Mouse (Mus musculus) liver, embryonic 14.5 days (tissue): ENCODE results near the gene Nrxn1. TPM values are rescaled to one million over a fixed set of nuclear protein-coding genes. Genes with fewer than 3 reads are reported as not detected.

Experiments used
- ATAC-seq: fragments of 200-750 bp; cut with Nextera tagmentation; 2 replicates; pipeline ENCODE4 v1.8.0; 2017; ENCODE audit warnings: moderate number of reproducible peaks, mild to moderate bottlenecking, moderate library complexity; ENCODE audit not compliant: insufficient read depth
- DNase-seq, 3 experiments: peaks; one replicate each; pipeline ENCODE4 v3.0.0-alpha.2; 2012 to 2013; ENCODE audit warnings: low read depth in 3 of 3, low spot score in 3 of 3
- H3K27ac ChIP-seq: fragments of 300-500 bp; sonication (generic); 2 replicates; pipeline ENCODE4 v1.5.1; 2014; ENCODE audit warnings: moderate library complexity, mild to moderate bottlenecking, control low read depth, inconsistent platforms
- H3K27me3 ChIP-seq: fragments of 300-500 bp; sonication (generic); 2 replicates; pipeline ENCODE4 v1.6.1; 2014; ENCODE audit warnings: mild to moderate bottlenecking, low read length, moderate library complexity; ENCODE audit not compliant: control insufficient read depth, insufficient read depth
- H3K36me3 ChIP-seq: fragments of 300-500 bp; sonication (generic); replicated peaks from 2 replicates; pipeline ENCODE4 v1.6.1; 2014; ENCODE audit warnings: low read depth; ENCODE audit not compliant: control insufficient read depth, insufficient read depth
- H3K4me1 ChIP-seq, 2 experiments: fragments of 200-500 bp in 1 of 2; fragments of 300-500 bp in 1 of 2; sonication (generic) in 1 of 2; replicated peaks; 2 replicates each; pipeline ENCODE4 v1.6.1; 2012 to 2014; ENCODE audit warnings: antibody characterized with exemption in 1 of 2, inconsistent platforms in 1 of 2, low read length in 1 of 2; ENCODE audit not compliant: control insufficient read depth in 2 of 2, insufficient read depth in 2 of 2
- H3K4me2 ChIP-seq: fragments of 300-500 bp; sonication (generic); 2 replicates; pipeline ENCODE4 v1.6.1; 2014; ENCODE audit warnings: low read depth, mild to moderate bottlenecking, control low read depth, moderate library complexity
- H3K4me3 ChIP-seq, 2 experiments: fragments of 200-500 bp in 1 of 2; fragments of 300-500 bp in 1 of 2; sonication (generic) in 1 of 2; 2 replicates each; pipeline ENCODE4 v1.5.1; 2012 to 2014; ENCODE audit warnings: low read depth in 2 of 2, low read length in 2 of 2, mild to moderate bottlenecking in 2 of 2, control low read depth in 1 of 2, inconsistent platforms in 1 of 2, moderate library complexity in 1 of 2; ENCODE audit not compliant: insufficient read depth in 1 of 2
- H3K9ac ChIP-seq: fragments of 300-500 bp; sonication (generic); replicated peaks from 2 replicates; pipeline ENCODE4 v1.6.1; 2014; ENCODE audit warnings: mild to moderate bottlenecking, control low read depth, moderate library complexity
- H3K9me3 ChIP-seq: fragments of 300-500 bp; sonication (generic); 2 replicates; pipeline ENCODE4 v1.6.1; 2016; ENCODE audit warnings: low read length, mixed read lengths; ENCODE audit not compliant: control insufficient read depth
- CTCF ChIP-seq: IDR thresholded peaks from 2 replicates; pipeline ENCODE4 v1.5.1; 2016; ENCODE audit warnings: antibody characterized with exemption, low read depth, control low read depth
- EP300 ChIP-seq: IDR thresholded peaks from 2 replicates; pipeline ENCODE4 v1.6.1; 2016; ENCODE audit warnings: antibody characterized with exemption, low read depth
- WGBS: fragments of 180-500 bp; shearing (Covaris S2); extraction: QIAGEN DNeasy Blood & Tissue Kit; methylation state at CpG from one replicate; pipeline ENCODE4 v1.1.7; 2014; ENCODE audit not compliant: insufficient replicate concordance; 5-methylcytosine and 5-hydroxymethylcytosine counted together
- polyA plus RNA-seq, 2 experiments: library from polyadenylated mRNA; depleted of rRNA in 1 of 2; stranded (reverse) in 1 of 2; unstranded in 1 of 2; fragments of >200 nt; fragmentation: Nextera tagmentation in 1 of 2; extraction: Ambion mirVana in 1 of 2; gene quantifications; 2 replicates each; pipeline versions ENCODE4 v1.2.1 to v1.2.3; 2012 to 2014

The Nrxn1 gene
- polyA plus RNA-seq, 2 experiments = 0.03 to 0.14 TPM

DNA sequence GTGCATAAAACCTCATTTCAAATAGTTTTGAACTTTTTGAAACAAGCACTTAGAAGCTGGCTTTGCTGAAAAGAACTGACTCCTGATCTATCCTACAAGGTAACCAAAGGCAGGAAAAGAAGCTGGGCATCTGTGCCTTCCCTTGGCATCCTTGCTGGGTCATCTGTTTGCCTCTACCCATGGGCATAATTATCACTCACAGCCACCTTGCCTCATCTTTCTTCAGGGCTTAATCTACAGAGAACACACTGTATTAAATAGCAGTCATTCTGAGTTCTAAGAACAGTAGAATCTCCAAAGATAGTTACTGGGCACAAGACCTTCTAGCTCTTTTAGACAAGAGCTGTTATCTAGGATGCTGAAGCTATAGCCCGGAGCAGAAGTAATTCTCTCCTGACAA is 442.6 kb downstream of the Nrxn1 start:
- no peak for ATAC-seq
- Histone ChIP-seq H3K4me3 (no peak overlapping the region), H3K27ac (no peak overlapping the region), H3K4me2 (no peak overlapping the region), H3K9ac (no peak overlapping the region), H3K9me3 (no peaks in the 10 kb centered on the region), H3K36me3 (no peaks in the 10 kb centered on the region), H3K4me1 (no peaks in the 10 kb centered on the region), H3K27me3 (no peaks in the 10 kb centered on the region)
- WGBS = 53% methylated on average over 1 of the region's 1 CpGs
- TF ChIP-seq EP300 (no peak), CTCF (no peak)
- DNase-seq = no peak

GRCm38 (mm10) chr17:90638970-90639524 is 453.8 kb downstream of the Nrxn1 start:
- no peaks in the 10 kb centered on the region for H3K27me3 ChIP-seq
- H3K4me1 ChIP-seq = no peaks in the 10 kb centered on the region
- no peak overlapping the region for H3K4me3 ChIP-seq
- H3K9ac ChIP-seq = no peak overlapping the region
- no peak for DNase-seq
- H3K27ac ChIP-seq = no peak overlapping the region
- 45% methylated on average over 2 of the region's 2 CpGs for WGBS
- no peak for ATAC-seq
- no peak overlapping the region for H3K4me2 ChIP-seq
- TF ChIP-seq EP300 (no peak), CTCF (no peak)
- H3K9me3 ChIP-seq = no peaks in the 10 kb centered on the region
- H3K36me3 ChIP-seq = no peaks in the 10 kb centered on the region

GRCm38 (mm10) chr17:90638183-90638727 is 454.6 kb downstream of the Nrxn1 start:
- no peak overlapping the region for H3K4me3 ChIP-seq
- H3K4me1 ChIP-seq = no peaks in the 10 kb centered on the region
- H3K9me3 ChIP-seq = no peaks in the 10 kb centered on the region
- no peaks in the 10 kb centered on the region for H3K27me3 ChIP-seq
- no peak overlapping the region for H3K9ac ChIP-seq
- no peaks in the 10 kb centered on the region for H3K36me3 ChIP-seq
- no peak for ATAC-seq
- TF ChIP-seq EP300 (no peak), CTCF (no peak)
- H3K4me2 ChIP-seq = no peak overlapping the region
- H3K27ac ChIP-seq = no peak overlapping the region
- DNase-seq = no peak
- 68% methylated on average over 4 of the region's 4 CpGs for WGBS

DNA sequence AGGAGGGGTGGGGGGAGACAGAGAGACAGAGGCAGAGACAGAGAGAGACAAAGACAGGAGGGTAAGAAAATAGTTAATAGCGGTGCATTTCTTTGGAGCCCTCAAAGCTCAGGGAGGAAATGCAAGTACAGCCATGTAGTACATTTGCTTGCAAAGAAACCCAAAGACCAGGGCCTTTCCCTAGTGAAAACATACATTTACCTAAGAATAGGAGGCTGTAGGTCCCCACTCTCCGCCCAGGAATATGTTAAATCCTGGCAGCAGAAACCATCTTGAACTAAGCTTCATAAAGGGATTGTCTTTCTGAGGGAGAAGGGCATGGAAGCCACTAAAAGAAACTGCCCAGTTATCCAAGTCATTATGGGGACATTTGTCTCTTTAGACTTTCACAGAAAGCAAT is 461.5 kb downstream of the Nrxn1 start:
- no peak overlapping the region for H3K4me2 ChIP-seq
- H3K9me3 ChIP-seq = no peaks in the 10 kb centered on the region
- WGBS = 48% methylated on average over 2 of the region's 2 CpGs
- DNase-seq (no peak), ATAC-seq (no peak)
- H3K27ac ChIP-seq = no peak overlapping the region
- H3K27me3 ChIP-seq = no peaks in the 10 kb centered on the region
- H3K4me1 ChIP-seq = no peaks in the 10 kb centered on the region
- no peaks in the 10 kb centered on the region for H3K36me3 ChIP-seq
- TF ChIP-seq CTCF (no peak), EP300 (no peak)
- no peak overlapping the region for H3K4me3 ChIP-seq
- H3K9ac ChIP-seq = no peak overlapping the region

GRCm38 (mm10) chr17:90629851-90630250 is 463.0 kb downstream of the Nrxn1 start:
- no peak overlapping the region for H3K9ac ChIP-seq
- no peaks in the 10 kb centered on the region for H3K36me3 ChIP-seq
- no peak overlapping the region for H3K27ac ChIP-seq
- H3K27me3 ChIP-seq = no peaks in the 10 kb centered on the region
- no peak for DNase-seq
- H3K4me1 ChIP-seq = no peaks in the 10 kb centered on the region
- no peak for TF ChIP-seq CTCF
- TF ChIP-seq EP300 = no peak
- no peaks in the 10 kb centered on the region for H3K9me3 ChIP-seq
- ATAC-seq = no peak
- WGBS = 65% methylated on average over 13 of the region's 13 CpGs
- H3K4me3 ChIP-seq = no peak overlapping the region
- no peak overlapping the region for H3K4me2 ChIP-seq
